Mouse (Mus musculus) midbrain, postnatal 0 days (tissue): ENCODE data around the gene Thap11. TPM values are rescaled to one million over a fixed set of nuclear protein-coding genes. Genes with fewer than 3 reads are reported as not detected.

Experiments used
- ATAC-seq: fragments of 200-750 bp; cut with Nextera tagmentation; 2 replicates; pipeline ENCODE4 v1.8.0; 2017; ENCODE audit warnings: moderate number of reproducible peaks, mild to moderate bottlenecking, moderate TSS enrichment, moderate library complexity; ENCODE audit not compliant: low FRiP score
- DNase-seq: peaks from one replicate; pipeline ENCODE4 v3.0.0-alpha.2; 2015; ENCODE audit warnings: low spot score
- H3K27ac ChIP-seq: fragments of 300-500 bp; sonication (generic); 2 replicates; pipeline ENCODE4 v1.5.1; 2014; ENCODE audit warnings: low read depth, mild to moderate bottlenecking, low read length, mixed read lengths
- H3K27me3 ChIP-seq: fragments of 300-500 bp; sonication (generic); 2 replicates; pipeline ENCODE4 v1.6.1; 2014; ENCODE audit warnings: low read length, control low read depth, mixed read lengths; ENCODE audit not compliant: insufficient read depth
- H3K36me3 ChIP-seq: fragments of 300-500 bp; sonication (generic); 2 replicates; pipeline ENCODE4 v1.6.1; 2014; ENCODE audit warnings: low read length, control low read depth, mixed read lengths; ENCODE audit not compliant: insufficient read depth
- H3K4me1 ChIP-seq: fragments of 300-500 bp; sonication (generic); 2 replicates; pipeline ENCODE4 v1.6.1; 2014; ENCODE audit warnings: mild to moderate bottlenecking, control low read depth, antibody characterized with exemption, low read length, mixed read lengths; ENCODE audit not compliant: insufficient read depth
- H3K4me2 ChIP-seq: fragments of 300-500 bp; sonication (generic); 2 replicates; pipeline ENCODE4 v1.6.1; 2014; ENCODE audit warnings: low read depth, mild to moderate bottlenecking, low read length, mixed read lengths; ENCODE audit not compliant: poor library complexity, severe bottlenecking
- H3K4me3 ChIP-seq: fragments of 300-500 bp; sonication (generic); 2 replicates; pipeline ENCODE4 v1.5.1; 2014; ENCODE audit warnings: low read depth, mild to moderate bottlenecking, low read length, moderate library complexity
- H3K9ac ChIP-seq: fragments of 300-500 bp; sonication (generic); replicated peaks from 2 replicates; pipeline ENCODE4 v1.6.1; 2014; ENCODE audit warnings: mild to moderate bottlenecking, low read length, moderate library complexity, mixed read lengths; ENCODE audit not compliant: poor library complexity, severe bottlenecking
- H3K9me3 ChIP-seq: fragments of 300-500 bp; sonication (generic); 2 replicates; pipeline ENCODE4 v1.6.1; 2016; ENCODE audit warnings: low read length, control low read depth
- CTCF ChIP-seq: IDR thresholded peaks from 2 replicates; pipeline ENCODE4 v1.5.1; 2016; ENCODE audit warnings: antibody characterized with exemption, mild to moderate bottlenecking
- WGBS: fragments of 180-500 bp; shearing (Covaris S2); extraction: QIAGEN DNeasy Blood & Tissue Kit; methylation state at CpG from one replicate; pipeline ENCODE4 v1.1.7; 2014; 5-methylcytosine and 5-hydroxymethylcytosine counted together
- polyA plus RNA-seq: library from polyadenylated mRNA; unstranded; fragments of >200 nt; fragmentation: Nextera tagmentation; extraction: Ambion mirVana; gene quantifications from 2 replicates; pipeline ENCODE4 v1.2.1, GENCODE M21; 2015
- total RNA-seq: library from RNA; depleted of rRNA; stranded (reverse); fragments of >200 nt; gene quantifications from 2 replicates; pipeline ENCODE4 v1.2.3, GENCODE M21; 2014

Thap11 gene
- total and polyA plus RNA-seq, 2 experiments from 2014 or later: 42.9 to 80.1 TPM

DNA sequence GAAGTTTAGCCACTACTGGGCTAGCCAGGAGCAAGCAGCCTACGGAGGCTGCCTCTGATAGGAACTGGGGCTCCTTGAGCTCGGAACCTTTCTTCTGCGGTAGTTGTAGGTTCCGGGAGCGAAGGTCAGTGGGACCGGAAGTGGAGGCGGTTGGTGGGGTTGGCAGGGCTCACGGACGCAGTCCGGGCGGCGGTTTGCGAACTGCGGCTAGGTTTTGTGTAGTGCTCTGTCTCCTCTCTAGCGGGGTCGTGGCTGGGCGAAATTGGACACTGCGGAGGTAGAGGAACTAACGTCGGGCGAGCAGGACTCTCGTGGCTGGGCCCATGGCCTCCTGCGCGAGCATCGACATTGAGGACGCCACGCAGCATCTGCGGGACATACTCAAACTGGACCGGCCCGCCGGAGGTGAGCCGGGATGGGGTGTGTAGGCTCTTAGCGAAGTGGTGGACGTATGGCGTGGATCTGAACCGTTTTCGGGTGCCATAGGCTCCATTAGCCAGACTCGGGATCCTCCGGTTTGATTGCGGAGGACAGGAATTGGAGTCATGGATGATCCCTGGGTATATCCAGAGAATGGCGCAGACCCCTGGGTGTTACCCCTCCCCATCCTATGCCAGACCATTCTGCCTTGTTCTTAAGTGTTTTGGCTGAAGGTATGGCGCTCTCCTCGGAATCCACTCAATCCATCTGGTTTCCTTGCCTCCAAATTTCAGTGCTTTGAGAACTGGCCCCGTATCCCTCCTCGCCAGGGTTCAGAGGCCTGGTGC lies 26.0 kb downstream of the Thap11 start, which contains the start of gene Edc4:
TSS of gene Edc4 (plus strand) at position 128 of the 767 bp plus-strand sequence.
- Histone ChIP-seq H3K27me3 (no peaks in the 10 kb centered on the region), H3K4me2 (peak within 1 kb of the TSS; percentile 93), H3K9me3 (no peaks in the 10 kb centered on the region), H3K4me1 (peaks cover 6% of the 10 kb centered on the region; the same call in 1 of the 2 replicates), H3K36me3 (peaks cover 43% of the 10 kb centered on the region), H3K9ac (peak within 1 kb of the TSS; percentile 76), H3K27ac (peak within 1 kb of the TSS; percentile 45; the same call in 1 of the 2 replicates), H3K4me3 (peak within 1 kb of the TSS; percentile 70)
- DNase-seq (peak; percentile 86), ATAC-seq (peak; percentile 79)
- 1% methylated on average over 45 of the region's 45 CpGs for WGBS
- no peak for TF ChIP-seq CTCF

GRCm38 (mm10) chr8:105889756-105890465 lies 35.0 kb downstream of the Thap11 start:
- no peak overlapping the region for H3K4me3 ChIP-seq
- peaks cover 86% of the 10 kb centered on the region for H3K36me3 ChIP-seq
- no peaks in the 10 kb centered on the region for H3K9me3 ChIP-seq
- ATAC-seq: no peak
- no peak for TF ChIP-seq CTCF
- WGBS: 91% methylated on average over 12 of the region's 12 CpGs
- no peak overlapping the region for H3K4me2 ChIP-seq
- DNase-seq: no peak
- no peaks in the 10 kb centered on the region for H3K27me3 ChIP-seq
- no peak overlapping the region for H3K9ac ChIP-seq
- H3K4me1 ChIP-seq: no peaks in the 10 kb centered on the region
- H3K27ac ChIP-seq: no peak overlapping the region

DNA sequence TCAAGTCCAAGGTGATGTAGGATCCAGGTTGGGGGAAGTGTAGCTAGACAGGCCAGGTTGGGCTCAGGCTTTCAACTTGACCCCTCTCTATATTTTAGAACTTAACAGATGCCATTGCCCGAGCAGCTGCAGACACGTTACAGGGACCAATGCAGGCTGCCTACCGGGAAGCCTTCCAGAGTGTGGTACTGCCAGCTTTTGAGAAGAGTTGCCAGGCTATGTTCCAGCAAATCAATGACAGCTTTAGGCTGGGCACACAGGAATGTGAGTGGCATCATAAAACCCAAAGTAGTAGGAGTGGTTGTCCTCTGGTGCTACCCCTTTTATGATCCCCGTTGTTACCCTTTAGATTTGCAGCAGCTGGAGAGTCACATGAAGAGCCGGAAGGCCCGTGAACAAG lies 35.9 kb downstream of the Thap11 start:
- Histone ChIP-seq H3K9me3 (no peaks in the 10 kb centered on the region), H3K27me3 (no peaks in the 10 kb centered on the region), H3K9ac (no peak overlapping the region), H3K4me1 (no peaks in the 10 kb centered on the region), H3K27ac (no peak overlapping the region), H3K4me2 (no peak overlapping the region), H3K4me3 (no peak overlapping the region), H3K36me3 (peaks cover 76% of the 10 kb centered on the region)
- ATAC-seq: no peak
- no peak for DNase-seq
- TF ChIP-seq CTCF: no peak
- WGBS: 91% methylated on average over 6 of the region's 6 CpGs

DNA sequence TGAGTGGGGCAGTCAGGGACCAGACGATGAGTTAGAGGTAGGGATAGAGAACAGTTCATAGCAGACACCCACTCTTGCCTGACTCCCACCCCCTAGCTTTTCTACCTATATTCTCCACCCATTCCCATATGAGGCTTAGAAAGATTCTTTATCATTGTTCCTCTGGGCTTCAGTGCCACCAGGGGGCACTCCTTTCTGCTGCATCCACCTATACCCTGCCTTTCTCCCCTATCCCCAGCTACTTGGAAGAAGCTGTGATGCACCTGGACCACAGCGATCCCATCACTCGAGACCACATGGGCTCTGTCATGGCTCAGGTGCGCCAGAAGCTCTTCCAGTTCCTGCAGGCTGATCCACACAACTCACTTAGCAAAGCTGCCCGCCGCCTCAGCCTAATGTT lies 37.5 kb downstream of the Thap11 start:
- peaks cover 60% of the 10 kb centered on the region for H3K36me3 ChIP-seq
- no peak overlapping the region for H3K9ac ChIP-seq
- WGBS: 89% methylated on average over 6 of the region's 6 CpGs

GRCm38 (mm10) chr8:105893339-105893738 lies 38.4 kb downstream of the Thap11 start, which contains the start of gene Nrn1l:
Gene Nrn1l (plus strand): TSS chr8:105893567.
- Histone ChIP-seq H3K4me1 (no peaks in the 10 kb centered on the region), H3K9ac (peak within 1 kb of the TSS; percentile 33; the same call in 1 of the 2 replicates), H3K4me3 (no peak within 1 kb of the TSS), H3K4me2 (no peak within 1 kb of the TSS), H3K36me3 (peaks cover 51% of the 10 kb centered on the region), H3K27me3 (no peaks in the 10 kb centered on the region), H3K9me3 (no peaks in the 10 kb centered on the region), H3K27ac (no peak within 1 kb of the TSS)
- no peak; the same call in 1 of the 2 replicates for TF ChIP-seq CTCF
- WGBS: 5% methylated on average over 11 of the region's 11 CpGs
- DNase-seq: peak; percentile 91
- ATAC-seq: peak; percentile 79

More for the DNA sequence above, 37.5 kb downstream of the Thap11 start:
- peak; percentile 6 for DNase-seq
- no peaks in the 10 kb centered on the region for H3K9me3 ChIP-seq
- TF ChIP-seq CTCF: peak; percentile 69
- no peak overlapping the region for H3K4me2 ChIP-seq
- no peak for ATAC-seq
- no peaks in the 10 kb centered on the region for H3K4me1 ChIP-seq
- H3K27ac ChIP-seq: no peak overlapping the region
- H3K4me3 ChIP-seq: no peak overlapping the region
- no peaks in the 10 kb centered on the region for H3K27me3 ChIP-seq
